Mouse (Mus musculus) forebrain, embryonic 14.5 days (tissue): ENCODE data around the gene Ipo4. TPM values are rescaled to one million over a fixed set of nuclear protein-coding genes. Genes with fewer than 3 reads are reported as not detected.

Experiments used
- ATAC-seq: fragments of 200-750 bp; cut with Nextera tagmentation; 2 replicates; pipeline ENCODE4 v1.8.0; 2017; ENCODE audit warnings: mild to moderate bottlenecking, moderate library complexity
- DNase-seq: peaks from one replicate; pipeline ENCODE4 v3.0.0-alpha.2; 2015; ENCODE audit warnings: low spot score
- H3K27ac ChIP-seq: fragments of 300-500 bp; sonication (generic); 2 replicates; pipeline ENCODE4 v1.5.1; 2014; ENCODE audit warnings: low read depth, mild to moderate bottlenecking, control low read depth, low read length, moderate library complexity
- H3K27me3 ChIP-seq: fragments of 300-500 bp; sonication (generic); replicated peaks from 2 replicates; pipeline ENCODE4 v1.6.1; 2014; ENCODE audit warnings: low read length, control low read depth, mixed read lengths; ENCODE audit not compliant: control insufficient read depth, insufficient read depth
- H3K36me3 ChIP-seq: fragments of 300-500 bp; sonication (generic); 2 replicates; pipeline ENCODE4 v1.6.1; 2014; ENCODE audit warnings: low read length, control low read depth; ENCODE audit not compliant: control insufficient read depth, insufficient read depth
- H3K4me1 ChIP-seq: fragments of 300-500 bp; sonication (generic); 2 replicates; pipeline ENCODE4 v1.6.1; 2014; ENCODE audit warnings: antibody characterized with exemption, low read length, control low read depth; ENCODE audit not compliant: control insufficient read depth, insufficient read depth
- H3K4me2 ChIP-seq: fragments of 300-500 bp; sonication (generic); 2 replicates; pipeline ENCODE4 v1.6.1; 2014; ENCODE audit warnings: mild to moderate bottlenecking, control low read depth, low read length
- H3K4me3 ChIP-seq: fragments of 300-500 bp; sonication (generic); 2 replicates; pipeline ENCODE4 v1.5.1; 2014; ENCODE audit warnings: low read depth, low read length, control low read depth
- H3K9ac ChIP-seq: fragments of 300-500 bp; sonication (generic); 2 replicates; pipeline ENCODE4 v1.6.1; 2014; ENCODE audit warnings: mild to moderate bottlenecking, low read length, control low read depth, moderate library complexity
- H3K9me3 ChIP-seq: fragments of 300-500 bp; sonication (generic); replicated peaks from 2 replicates; pipeline ENCODE4 v1.6.1; 2016; ENCODE audit warnings: low read length, control low read depth, mixed read lengths; ENCODE audit not compliant: control insufficient read depth
- WGBS: fragments of 180-500 bp; shearing (Covaris S2); extraction: QIAGEN DNeasy Blood & Tissue Kit; methylation state at CpG from one replicate; pipeline ENCODE4 v1.1.7; 2014; 5-methylcytosine and 5-hydroxymethylcytosine counted together
- polyA plus RNA-seq: library from polyadenylated mRNA; unstranded; fragments of >200 nt; fragmentation: Nextera tagmentation; extraction: Ambion mirVana; gene quantifications from 2 replicates; pipeline ENCODE4 v1.2.1, GENCODE M21; 2014

Ipo4 gene
- polyA plus RNA-seq, 1 experiment from 2014 or later: 80.8 TPM

- no peaks in the 10 kb centered on the region for H3K27me3 ChIP-seq
- 84% methylated on average over 2 of the region's 2 CpGs for whole genome bisulfite sequencing
- DNase-seq: no peak
Measured at GRCm38 (mm10) chr14:55616844-55617243, 18.9 kb downstream of the Ipo4 start.

GRCm38 (mm10) chr14:55615876-55616275 is 19.9 kb downstream of the Ipo4 start:
- Histone ChIP-seq H3K9ac (no peak overlapping the region), H3K4me3 (no peak overlapping the region), H3K9me3 (no peaks in the 10 kb centered on the region), H3K27ac (no peak overlapping the region), H3K4me1 (no peaks in the 10 kb centered on the region), H3K36me3 (no peaks in the 10 kb centered on the region), H3K4me2 (no peak overlapping the region), H3K27me3 (no peaks in the 10 kb centered on the region)
- DNase-seq (no peak), ATAC-seq (no peak)
- WGBS: 55% methylated on average over 2 of the region's 2 CpGs

More at GRCm38 (mm10) chr14:55616844-55617243, 18.9 kb downstream of the Ipo4 start:
- no peaks in the 10 kb centered on the region for H3K36me3 ChIP-seq
- no peak for ATAC-seq
- H3K4me1 ChIP-seq: no peaks in the 10 kb centered on the region
- no peak overlapping the region for H3K9ac ChIP-seq
- no peak overlapping the region for H3K4me2 ChIP-seq
- no peak overlapping the region for H3K27ac ChIP-seq
- no peaks in the 10 kb centered on the region for H3K9me3 ChIP-seq
- no peak overlapping the region for H3K4me3 ChIP-seq

GRCm38 (mm10) chr14:55614565-55615178 is 21.1 kb downstream of the Ipo4 start:
- no peak overlapping the region for H3K4me2 ChIP-seq
- WGBS: 82% methylated on average over 7 of the region's 7 CpGs
- no peaks in the 10 kb centered on the region for H3K9me3 ChIP-seq
- no peak overlapping the region for H3K9ac ChIP-seq
- peaks cover 7% of the 10 kb centered on the region; the same call in 1 of the 2 replicates for H3K36me3 ChIP-seq
- H3K4me3 ChIP-seq: no peak overlapping the region
- DNase-seq (no peak), ATAC-seq (no peak)
- no peaks in the 10 kb centered on the region for H3K4me1 ChIP-seq
- H3K27me3 ChIP-seq: no peaks in the 10 kb centered on the region
- no peak overlapping the region for H3K27ac ChIP-seq

- no peak for DNase-seq
- WGBS: 69% methylated on average over 6 of the region's 6 CpGs
- H3K27me3 ChIP-seq: no peaks in the 10 kb centered on the region
Measured at GRCm38 (mm10) chr14:55613346-55613745, 22.4 kb downstream of the Ipo4 start.

GRCm38 (mm10) chr14:55608339-55608738 is 27.4 kb downstream of the Ipo4 start:
- 95% methylated on average over 6 of the region's 6 CpGs for WGBS
- DNase-seq: no peak
- peaks cover 43% of the 10 kb centered on the region for H3K36me3 ChIP-seq

More at GRCm38 (mm10) chr14:55613346-55613745, 22.4 kb downstream of the Ipo4 start:
- no peak overlapping the region for H3K4me3 ChIP-seq
- no peak for ATAC-seq
- H3K9ac ChIP-seq: no peak overlapping the region
- no peaks in the 10 kb centered on the region for H3K9me3 ChIP-seq
- H3K27ac ChIP-seq: no peak overlapping the region
- H3K36me3 ChIP-seq: peaks cover 19% of the 10 kb centered on the region
- H3K4me1 ChIP-seq: no peaks in the 10 kb centered on the region
- no peak overlapping the region for H3K4me2 ChIP-seq

GRCm38 (mm10) chr14:55605743-55606459 is 29.9 kb downstream of the Ipo4 start:
- no peak for ATAC-seq
- H3K4me3 ChIP-seq: no peak overlapping the region
- DNase-seq: no peak
- WGBS: 94% methylated on average over 16 of the region's 16 CpGs
- no peaks in the 10 kb centered on the region for H3K9me3 ChIP-seq
- no peak overlapping the region for H3K27ac ChIP-seq
- peaks cover 68% of the 10 kb centered on the region for H3K36me3 ChIP-seq
- H3K4me2 ChIP-seq: no peak overlapping the region
- no peak overlapping the region for H3K9ac ChIP-seq
- H3K27me3 ChIP-seq: no peaks in the 10 kb centered on the region
- H3K4me1 ChIP-seq: no peaks in the 10 kb centered on the region

More at GRCm38 (mm10) chr14:55608339-55608738, 27.4 kb downstream of the Ipo4 start:
- Histone ChIP-seq H3K27me3 (no peaks in the 10 kb centered on the region), H3K9ac (no peak overlapping the region), H3K4me3 (no peak overlapping the region), H3K4me2 (no peak overlapping the region), H3K4me1 (no peaks in the 10 kb centered on the region), H3K27ac (no peak overlapping the region), H3K9me3 (no peaks in the 10 kb centered on the region)
- ATAC-seq: no peak

GRCm38 (mm10) chr14:55604823-55605222 is 30.9 kb downstream of the Ipo4 start:
- Histone ChIP-seq H3K36me3 (peaks cover 73% of the 10 kb centered on the region), H3K4me2 (no peak overlapping the region), H3K27me3 (no peaks in the 10 kb centered on the region), H3K4me3 (no peak overlapping the region), H3K9me3 (no peaks in the 10 kb centered on the region), H3K9ac (no peak overlapping the region), H3K4me1 (no peaks in the 10 kb centered on the region), H3K27ac (no peak overlapping the region)
- ATAC-seq: no peak
- no peak for DNase-seq
- WGBS: 95% methylated on average over 11 of the region's 11 CpGs

GRCm38 (mm10) chr14:55603633-55604576 is 31.9 kb downstream of the Ipo4 start:
- H3K9me3 ChIP-seq: no peaks in the 10 kb centered on the region
- H3K4me3 ChIP-seq: peak overlapping the region; percentile 3; the same call in 1 of the 2 replicates
- no peak overlapping the region; the same call in 1 of the 2 replicates for H3K9ac ChIP-seq
- peak overlapping the region; percentile 36 for H3K4me2 ChIP-seq
- DNase-seq (peak; percentile 84), ATAC-seq (peak; percentile 90)
- H3K36me3 ChIP-seq: peaks cover 74% of the 10 kb centered on the region
- H3K27ac ChIP-seq: no peak overlapping the region
- 20% methylated on average over 19 of the region's 19 CpGs for WGBS
- H3K4me1 ChIP-seq: no peaks in the 10 kb centered on the region
- H3K27me3 ChIP-seq: no peaks in the 10 kb centered on the region
